Mouse (Mus musculus) limb, embryonic 13.5 days (tissue): ENCODE data around the gene Fto. TPM values are rescaled to one million over a fixed set of nuclear protein-coding genes. Genes with fewer than 3 reads are reported as not detected.
A peak's percentile ranks its signal among the peaks of the same experiment; 100 is the strongest.

ENCODE experiments used
- ATAC-seq: fragments of 200-750 bp; cut with Nextera tagmentation; 2 replicates; pipeline ENCODE4 v1.8.0; 2017; ENCODE audit warnings: low read depth, moderate number of reproducible peaks, moderate TSS enrichment; ENCODE audit not compliant: low FRiP score
- H3K27ac ChIP-seq: fragments of 300-500 bp; sonication (generic); 2 replicates; pipeline ENCODE4 v1.5.1; 2015; ENCODE audit warnings: inconsistent platforms, mild to moderate bottlenecking, moderate library complexity
- H3K27me3 ChIP-seq: fragments of 300-500 bp; sonication (generic); 2 replicates; pipeline ENCODE4 v1.6.1; 2015; ENCODE audit warnings: mild to moderate bottlenecking, inconsistent platforms
- H3K36me3 ChIP-seq: fragments of 300-500 bp; sonication (generic); 2 replicates; pipeline ENCODE4 v1.6.1; 2015; ENCODE audit warnings: inconsistent platforms, mild to moderate bottlenecking, moderate library complexity
- H3K4me1 ChIP-seq: fragments of 300-500 bp; sonication (generic); 2 replicates; pipeline ENCODE4 v1.6.1; 2015; ENCODE audit warnings: inconsistent platforms
- H3K4me2 ChIP-seq: fragments of 300-500 bp; sonication (generic); replicated peaks from 2 replicates; pipeline ENCODE4 v1.6.1; 2015; ENCODE audit warnings: inconsistent platforms, mild to moderate bottlenecking, moderate library complexity
- H3K4me3 ChIP-seq: fragments of 300-500 bp; sonication (generic); 2 replicates; pipeline ENCODE4 v1.5.1; 2015; ENCODE audit warnings: moderate library complexity, mild to moderate bottlenecking, inconsistent platforms
- H3K9ac ChIP-seq: fragments of 300-500 bp; sonication (generic); 2 replicates; pipeline ENCODE4 v1.6.1; 2015; ENCODE audit warnings: mild to moderate bottlenecking, inconsistent platforms
- H3K9me3 ChIP-seq: fragments of 300-500 bp; sonication (generic); 2 replicates; pipeline ENCODE4 v1.6.1; 2016; ENCODE audit warnings: inconsistent platforms
- WGBS: fragments of 180-500 bp; shearing (Covaris S2); methylation state at CpG from one replicate; pipeline ENCODE4 v1.1.7; 2015; 5-methylcytosine and 5-hydroxymethylcytosine counted together
- polyA plus RNA-seq: library from polyadenylated mRNA; unstranded; fragments of >200 nt; fragmentation: Nextera tagmentation; extraction: Ambion mirVana; gene quantifications from 2 replicates; pipeline ENCODE4 v1.2.1, GENCODE M21; 2015

Fto gene
- polyA plus RNA-seq, 1 experiment from 2014 or later, result 106 TPM

DNA sequence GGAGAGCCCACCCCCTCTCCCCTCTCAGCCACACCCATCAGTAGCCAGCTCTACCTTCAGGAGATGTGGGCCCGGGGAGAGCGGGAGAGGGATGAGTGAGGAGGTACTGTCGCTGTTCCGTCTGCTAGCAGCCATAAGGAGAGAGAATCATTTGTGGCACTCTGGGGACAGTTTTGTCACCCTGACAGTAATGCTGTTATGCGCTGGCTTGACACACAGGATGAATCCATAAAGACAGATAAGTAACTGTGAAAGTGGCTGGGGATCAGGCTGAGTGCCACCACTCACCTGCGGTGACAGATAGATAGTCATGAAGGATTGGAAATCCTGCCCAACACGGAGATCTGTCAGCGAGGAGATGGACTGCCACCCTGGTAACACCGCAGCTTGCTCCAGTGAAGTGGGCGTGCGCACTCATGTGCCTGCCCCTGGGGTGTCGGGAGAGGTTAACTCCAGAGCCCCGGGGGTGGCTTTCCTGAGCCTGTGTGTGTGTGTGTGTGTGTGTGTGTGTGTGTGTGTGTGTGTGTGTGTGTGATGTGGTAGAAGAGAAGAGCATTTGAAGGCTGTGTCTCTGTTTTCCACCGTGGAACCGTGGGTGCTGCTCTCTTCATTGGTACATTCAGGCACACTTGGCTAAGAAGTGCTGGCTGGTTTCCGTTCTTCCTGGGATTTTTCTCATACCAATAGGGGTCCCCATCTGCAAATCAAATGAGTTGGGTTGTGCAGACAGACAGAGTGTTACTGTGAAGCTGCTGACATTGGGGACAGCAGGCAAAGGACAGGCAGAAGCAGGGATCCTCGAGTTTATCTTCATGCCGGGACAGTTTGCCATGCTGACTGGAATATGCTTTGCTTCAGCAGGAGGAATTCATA, 312.6 kb downstream of the Fto start:
- H3K9me3 ChIP-seq, result no peaks in the 10 kb centered on the region
- no peak for ATAC-seq
- 29% methylated on average over 18 of the region's 18 CpGs for WGBS
- no peaks in the 10 kb centered on the region for H3K36me3 ChIP-seq
- H3K4me1 ChIP-seq, result peaks cover 41% of the 10 kb centered on the region
- H3K27ac ChIP-seq, result no peak overlapping the region
- no peak overlapping the region for H3K9ac ChIP-seq
- H3K4me2 ChIP-seq, result no peak overlapping the region
- peaks cover 96% of the 10 kb centered on the region for H3K27me3 ChIP-seq
- no peak overlapping the region for H3K4me3 ChIP-seq

DNA sequence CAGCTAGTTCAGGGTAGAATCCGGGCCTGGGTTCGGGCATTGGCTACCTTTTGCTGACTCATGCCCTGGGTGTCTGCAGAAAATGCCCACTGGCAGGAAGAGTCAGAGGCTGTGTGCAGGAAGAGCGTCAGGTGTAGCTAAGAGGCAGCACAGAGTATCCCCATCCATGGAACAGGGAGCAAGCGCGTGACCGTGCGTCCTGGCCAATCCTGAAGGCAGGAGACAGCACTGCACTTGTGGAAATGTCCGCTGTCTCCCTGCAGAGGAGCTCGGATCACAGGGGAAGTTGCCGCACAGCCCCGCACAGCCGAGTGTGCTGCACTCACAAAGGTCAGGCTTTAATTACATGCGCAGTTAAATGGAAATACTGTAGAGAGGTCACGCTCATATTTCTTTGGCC, 316.3 kb downstream of the Fto start:
- Histone ChIP-seq H3K4me2 (peak overlapping the region; percentile 46), H3K4me1 (peaks cover 34% of the 10 kb centered on the region), H3K4me3 (peak overlapping the region; percentile 12; the same call in 1 of the 2 replicates), H3K27ac (no peak overlapping the region), H3K9me3 (no peaks in the 10 kb centered on the region), H3K36me3 (no peaks in the 10 kb centered on the region), H3K9ac (no peak overlapping the region), H3K27me3 (peaks cover 99% of the 10 kb centered on the region)
- ATAC-seq, result no peak; the same call in 1 of the 2 replicates
- 11% methylated on average over 14 of the region's 14 CpGs for WGBS

DNA sequence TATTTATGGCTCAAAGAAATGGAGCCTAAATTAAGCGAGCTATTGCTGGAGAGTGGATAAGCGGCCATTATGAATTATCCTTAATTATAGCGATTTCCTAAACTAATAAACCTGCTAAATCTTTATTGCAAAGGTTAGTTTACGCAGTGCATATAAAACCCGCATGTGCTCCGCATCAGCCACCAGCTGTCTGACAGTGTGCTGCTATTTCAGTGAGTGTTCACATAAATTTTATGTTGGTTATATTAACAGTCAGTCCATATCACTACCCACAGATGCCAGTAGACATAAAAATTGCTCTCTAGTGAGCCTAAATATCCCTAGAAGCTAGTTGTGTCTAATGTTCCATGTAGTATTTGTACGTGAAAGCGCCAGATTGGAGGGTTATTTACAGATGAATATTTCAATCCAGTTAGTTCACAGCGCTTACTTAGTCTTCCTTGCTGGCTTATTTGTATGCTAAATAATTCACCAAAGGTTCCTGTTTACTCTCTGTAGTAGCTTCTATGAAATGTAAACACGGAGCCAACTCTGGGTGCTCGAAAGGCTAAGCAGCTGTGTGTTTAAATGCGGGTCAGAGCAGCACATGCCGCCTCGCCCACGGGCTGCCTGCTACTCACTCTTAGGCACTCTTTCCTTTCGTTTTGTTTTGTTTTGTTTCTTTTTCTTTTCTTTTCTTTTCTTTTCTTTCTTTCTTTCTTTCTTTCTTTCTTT, 317.2 kb downstream of the Fto start:
- H3K4me1 ChIP-seq, result peaks cover 27% of the 10 kb centered on the region
- no peak for ATAC-seq

DNA sequence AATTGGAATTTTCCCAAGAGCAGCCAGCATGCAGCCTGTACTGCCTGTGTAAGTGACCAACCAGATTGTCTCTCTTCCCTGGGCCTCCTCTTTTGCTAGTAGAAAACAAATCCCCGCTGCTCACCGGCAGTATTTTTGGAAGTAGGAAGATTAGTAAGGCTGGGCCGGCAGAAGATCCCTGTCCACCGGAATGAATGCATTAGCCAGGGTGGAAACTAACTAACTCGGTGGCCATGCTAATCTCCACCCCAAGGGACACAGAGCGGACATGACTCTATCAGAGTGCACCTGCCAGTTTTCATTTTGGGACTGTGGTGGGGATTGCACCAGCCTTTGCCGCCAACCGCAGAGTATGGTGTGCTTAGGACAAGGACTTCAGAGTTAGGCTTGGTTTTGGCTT, 319.1 kb downstream of the Fto start:
- no peaks in the 10 kb centered on the region for H3K9me3 ChIP-seq
- H3K4me2 ChIP-seq, result no peak overlapping the region
- no peak overlapping the region for H3K27ac ChIP-seq
- H3K36me3 ChIP-seq, result 0 out of 2 replicates have a peak, but pooled peaks cover 12% of the 10 kb centered on the region
- no peak overlapping the region for H3K9ac ChIP-seq
- WGBS, result 89% methylated on average over 8 of the region's 8 CpGs
- H3K27me3 ChIP-seq, result peaks cover 99% of the 10 kb centered on the region
- peaks cover 22% of the 10 kb centered on the region for H3K4me1 ChIP-seq
- no peak for ATAC-seq
- H3K4me3 ChIP-seq, result no peak overlapping the region

More for the DNA sequence above, 317.2 kb downstream of the Fto start:
- Histone ChIP-seq H3K27me3 (peaks cover 99% of the 10 kb centered on the region), H3K9ac (no peak overlapping the region), H3K4me3 (no peak overlapping the region), H3K4me2 (peak overlapping the region; percentile 46), H3K27ac (no peak overlapping the region), H3K9me3 (no peaks in the 10 kb centered on the region), H3K36me3 (0 out of 2 replicates have a peak, but pooled peaks cover 6% of the 10 kb centered on the region)
- WGBS, result 22% methylated on average over 16 of the region's 16 CpGs

DNA sequence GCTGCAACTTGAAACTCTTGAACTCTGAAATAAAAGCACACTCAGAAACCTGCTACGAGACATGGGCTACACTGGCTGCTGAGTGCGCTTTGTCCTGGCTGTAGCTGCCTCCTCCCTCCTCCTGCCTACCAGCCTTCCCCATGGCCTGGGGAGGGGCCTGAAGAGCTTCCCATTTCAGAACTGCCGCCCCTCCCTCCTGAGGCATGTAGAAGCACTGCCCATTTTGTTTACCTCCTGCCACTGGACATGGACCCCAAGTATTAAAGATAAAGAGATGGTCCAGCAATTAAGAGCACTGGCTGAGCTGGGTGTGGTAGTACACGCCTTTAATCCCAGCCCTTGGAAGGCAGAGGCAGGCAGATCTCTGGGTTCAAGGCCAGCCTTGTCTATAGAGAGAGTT, 322.1 kb downstream of the Fto start:
- Histone ChIP-seq H3K4me1 (peaks cover 4% of the 10 kb centered on the region), H3K36me3 (0 out of 2 replicates have a peak, but pooled peaks cover 12% of the 10 kb centered on the region), H3K4me3 (no peak overlapping the region), H3K9ac (no peak overlapping the region), H3K27ac (no peak overlapping the region), H3K27me3 (peaks cover 99% of the 10 kb centered on the region), H3K9me3 (no peaks in the 10 kb centered on the region), H3K4me2 (no peak overlapping the region)
- 95% methylated on average over 4 of the region's 4 CpGs for WGBS
- ATAC-seq, result no peak

DNA sequence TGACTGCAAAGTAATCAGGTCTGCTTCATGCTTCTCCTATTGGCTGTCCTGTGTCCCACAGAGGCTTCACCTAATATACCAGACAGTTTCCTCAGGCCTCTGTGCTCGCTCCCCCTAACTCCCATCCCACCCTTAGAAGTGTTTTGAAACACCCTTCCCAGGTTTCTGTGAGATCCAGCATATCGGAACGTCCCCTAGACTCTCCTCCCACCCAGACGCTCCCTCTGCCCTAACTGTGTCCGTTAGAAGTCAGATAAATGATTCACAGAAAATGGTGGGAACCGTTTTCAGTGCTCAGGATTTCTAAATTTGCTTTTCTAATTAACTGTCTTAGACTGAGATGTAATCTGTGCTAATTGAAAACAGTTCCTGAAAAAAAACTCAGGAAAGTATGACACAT, 323.6 kb downstream of the Fto start:
- Histone ChIP-seq H3K4me2 (no peak overlapping the region), H3K4me1 (no peaks in the 10 kb centered on the region), H3K4me3 (no peak overlapping the region), H3K9ac (no peak overlapping the region), H3K27me3 (peaks cover 100% of the 10 kb centered on the region), H3K9me3 (no peaks in the 10 kb centered on the region), H3K36me3 (0 out of 2 replicates have a peak, but pooled peaks cover 12% of the 10 kb centered on the region), H3K27ac (no peak overlapping the region)
- no peak for ATAC-seq
- WGBS, result 57% methylated on average over 6 of the region's 6 CpGs

DNA sequence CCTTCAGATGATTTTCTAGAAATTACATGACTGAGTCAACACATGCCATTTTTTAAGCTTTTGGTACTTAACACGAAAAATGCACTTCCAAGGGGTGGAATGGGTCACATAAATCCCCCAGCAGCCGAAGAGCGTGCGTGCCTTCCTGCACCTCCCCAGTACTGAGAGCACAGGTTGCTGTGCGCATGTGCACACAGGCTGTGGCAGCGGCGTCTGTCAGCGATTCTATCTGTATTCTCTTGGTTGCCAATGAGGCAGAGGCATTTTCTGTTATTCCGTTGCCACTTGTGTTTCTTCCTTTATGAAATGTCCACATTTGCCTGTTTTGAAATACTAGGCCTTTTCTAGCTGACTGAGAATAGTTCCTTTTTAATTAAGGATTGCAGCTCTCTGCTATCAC, 324.4 kb downstream of the Fto start:
- Histone ChIP-seq H3K9ac (no peak overlapping the region), H3K27me3 (peaks cover 98% of the 10 kb centered on the region), H3K9me3 (no peaks in the 10 kb centered on the region), H3K4me1 (no peaks in the 10 kb centered on the region), H3K4me3 (no peak overlapping the region), H3K36me3 (0 out of 2 replicates have a peak, but pooled peaks cover 12% of the 10 kb centered on the region), H3K4me2 (no peak overlapping the region), H3K27ac (no peak overlapping the region)
- ATAC-seq, result no peak
- 86% methylated on average over 9 of the region's 9 CpGs for WGBS

DNA sequence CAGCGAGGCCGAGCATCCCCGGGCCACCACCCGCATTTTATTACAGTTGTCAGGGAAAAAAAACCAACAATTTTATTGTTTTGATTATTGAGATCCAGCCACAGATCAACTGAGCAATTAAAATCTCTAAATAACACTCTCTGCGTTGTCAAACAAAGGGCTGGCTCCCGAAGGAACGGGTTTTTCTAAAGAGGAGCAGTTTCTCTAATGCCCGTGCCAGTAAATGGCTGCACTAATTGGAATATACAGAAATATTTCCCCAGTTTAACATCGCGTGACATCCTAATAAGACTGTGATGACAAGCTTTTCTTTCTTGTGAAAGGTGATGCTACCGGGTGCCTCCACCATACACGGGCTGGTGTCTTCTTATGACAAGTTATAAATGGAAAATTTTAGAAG, 324.9 kb downstream of the Fto start:
- no peak overlapping the region for H3K9ac ChIP-seq
- 80% methylated on average over 12 of the region's 12 CpGs for WGBS
- peaks cover 96% of the 10 kb centered on the region for H3K27me3 ChIP-seq
- no peak overlapping the region for H3K4me2 ChIP-seq
- no peaks in the 10 kb centered on the region for H3K9me3 ChIP-seq
- H3K36me3 ChIP-seq, result 0 out of 2 replicates have a peak, but pooled peaks cover 12% of the 10 kb centered on the region
- no peak for ATAC-seq
- H3K4me3 ChIP-seq, result no peak overlapping the region
- H3K4me1 ChIP-seq, result no peaks in the 10 kb centered on the region
- no peak overlapping the region for H3K27ac ChIP-seq

DNA sequence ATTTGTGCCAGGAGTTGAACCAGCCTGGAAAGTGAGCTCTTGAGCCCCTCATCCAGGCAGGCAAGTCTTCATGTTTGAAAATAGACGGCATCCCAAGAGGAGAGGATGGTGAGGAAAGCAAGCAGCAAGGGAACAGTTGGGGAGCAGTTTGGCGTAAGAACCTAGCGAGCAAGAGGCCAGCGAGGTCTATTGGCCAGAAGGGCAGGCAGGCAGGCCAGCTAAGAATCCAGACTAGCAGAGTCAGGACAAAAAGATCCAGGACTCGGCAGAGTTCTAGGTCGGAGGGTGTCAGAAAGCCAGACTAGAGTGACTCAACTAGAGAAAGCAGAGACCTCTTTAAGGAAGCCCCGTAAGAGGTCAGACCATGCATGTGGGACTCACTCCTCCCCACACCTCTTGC, 327.1 kb downstream of the Fto start:
- Histone ChIP-seq H3K4me3 (no peak overlapping the region), H3K27ac (no peak overlapping the region), H3K9ac (no peak overlapping the region), H3K4me2 (no peak overlapping the region), H3K36me3 (0 out of 2 replicates have a peak, but pooled peaks cover 6% of the 10 kb centered on the region), H3K4me1 (peaks cover 10% of the 10 kb centered on the region; the same call in 1 of the 2 replicates), H3K9me3 (no peaks in the 10 kb centered on the region), H3K27me3 (peaks cover 90% of the 10 kb centered on the region)
- ATAC-seq, result no peak
- 66% methylated on average over 7 of the region's 7 CpGs for WGBS

DNA sequence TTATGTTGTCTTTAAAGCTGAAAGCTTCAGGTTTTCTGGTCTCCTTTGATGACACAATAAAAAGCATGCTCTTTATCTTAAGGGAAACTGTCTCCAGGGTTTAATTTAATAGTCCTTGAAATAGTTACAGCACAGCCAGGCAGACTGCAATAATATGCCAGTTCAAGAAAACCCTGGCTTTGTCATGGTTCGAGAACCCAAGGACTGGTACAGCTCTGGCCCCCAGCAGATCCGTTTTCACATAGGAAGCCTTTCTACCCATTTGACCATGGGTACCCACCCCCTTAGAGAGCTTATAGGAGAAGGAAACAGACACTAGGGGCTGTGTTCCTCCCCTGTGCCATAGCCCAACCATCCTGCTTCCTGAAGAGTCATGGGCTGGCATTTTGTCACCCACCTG, 332.2 kb downstream of the Fto start:
- ATAC-seq, result no peak
- Histone ChIP-seq H3K36me3 (no peaks in the 10 kb centered on the region), H3K9me3 (no peaks in the 10 kb centered on the region), H3K27me3 (peaks cover 87% of the 10 kb centered on the region), H3K27ac (no peak overlapping the region), H3K4me3 (no peak overlapping the region), H3K4me1 (peaks cover 42% of the 10 kb centered on the region), H3K9ac (no peak overlapping the region), H3K4me2 (no peak overlapping the region)
- WGBS, result 30% methylated on average over 2 of the region's 2 CpGs

DNA sequence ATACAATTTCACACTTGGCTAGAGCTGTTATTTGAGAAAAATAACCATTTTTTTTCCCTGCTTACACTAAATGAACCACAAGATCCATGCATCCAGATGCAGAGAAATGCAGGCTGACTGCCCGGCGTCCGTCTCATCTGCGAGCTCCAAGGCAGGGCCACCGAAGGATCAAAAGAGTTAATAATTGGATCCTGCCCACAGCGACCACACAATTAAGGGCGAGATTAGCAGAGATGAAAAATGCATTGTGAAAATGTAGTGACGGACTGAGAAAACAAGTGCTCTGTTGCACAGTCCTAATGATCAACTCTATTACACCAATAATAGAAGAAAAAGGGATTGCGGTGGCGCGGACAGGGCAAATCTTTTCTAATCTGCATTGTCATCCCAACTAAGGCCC, 334.6 kb downstream of the Fto start:
- ATAC-seq, result no peak
- Histone ChIP-seq H3K27ac (no peak overlapping the region), H3K9me3 (no peaks in the 10 kb centered on the region), H3K9ac (no peak overlapping the region), H3K4me2 (no peak overlapping the region), H3K4me3 (no peak overlapping the region), H3K27me3 (peaks cover 88% of the 10 kb centered on the region), H3K4me1 (peaks cover 47% of the 10 kb centered on the region), H3K36me3 (no peaks in the 10 kb centered on the region)
- 35% methylated on average over 11 of the region's 11 CpGs for WGBS

DNA sequence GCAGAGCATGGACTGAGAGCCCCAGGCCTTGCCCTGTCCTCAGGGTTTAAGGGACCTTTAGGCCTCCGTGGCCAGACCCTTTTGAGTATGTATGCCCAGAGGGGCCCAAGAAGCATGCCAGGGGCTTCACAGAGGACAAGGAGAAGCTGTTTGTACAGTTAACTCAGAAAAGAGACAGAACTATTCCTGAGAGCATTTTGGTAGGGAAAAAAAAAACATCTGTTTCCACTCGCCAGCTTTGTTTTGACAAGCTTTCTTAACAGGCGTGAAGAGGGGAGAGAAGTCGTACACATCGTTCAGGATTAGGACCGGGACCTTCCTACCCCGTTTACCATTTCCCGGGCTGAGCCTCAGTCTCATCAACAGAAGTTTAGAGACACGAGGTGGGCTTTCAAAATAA, 335.5 kb downstream of the Fto start:
- Histone ChIP-seq H3K4me2 (no peak overlapping the region), H3K27ac (no peak overlapping the region), H3K9ac (no peak overlapping the region), H3K4me3 (no peak overlapping the region), H3K36me3 (no peaks in the 10 kb centered on the region), H3K9me3 (no peaks in the 10 kb centered on the region), H3K27me3 (peaks cover 88% of the 10 kb centered on the region), H3K4me1 (peaks cover 55% of the 10 kb centered on the region)
- 9% methylated on average over 9 of the region's 9 CpGs for WGBS
- no peak for ATAC-seq
